Mouse (Mus musculus) stomach, postnatal 0 days (tissue): ENCODE results near the gene Nek9. TPM values are rescaled to one million over a fixed set of nuclear protein-coding genes. Genes with fewer than 3 reads are reported as not detected.

ENCODE experiments used
- ATAC-seq: fragments of 200-750 bp; cut with Nextera tagmentation; 2 replicates; pipeline ENCODE4 v1.8.0; 2017; ENCODE audit not compliant: low FRiP score, low TSS enrichment
- DNase-seq: peaks from one replicate; pipeline ENCODE4 v3.0.0-alpha.2; 2016; ENCODE audit warnings: low spot score
- H3K27ac ChIP-seq: fragments of 300-500 bp; sonication (generic); replicated peaks from 2 replicates; pipeline ENCODE4 v1.5.1; 2014; ENCODE audit warnings: mild to moderate bottlenecking, control low read depth
- H3K27me3 ChIP-seq: fragments of 300-500 bp; sonication (generic); 2 replicates; pipeline ENCODE4 v1.6.1; 2014; ENCODE audit warnings: low read length; ENCODE audit not compliant: control insufficient read depth, insufficient read depth
- H3K36me3 ChIP-seq: fragments of 300-500 bp; sonication (generic); 2 replicates; pipeline ENCODE4 v1.6.1; 2014; ENCODE audit warnings: low read length, mixed read lengths; ENCODE audit not compliant: control insufficient read depth, insufficient read depth
- H3K4me1 ChIP-seq: fragments of 300-500 bp; sonication (generic); replicated peaks from 2 replicates; pipeline ENCODE4 v1.6.1; 2014; ENCODE audit warnings: antibody characterized with exemption; ENCODE audit not compliant: control insufficient read depth, insufficient read depth
- H3K4me2 ChIP-seq: fragments of 300-500 bp; sonication (generic); replicated peaks from 2 replicates; pipeline ENCODE4 v1.6.1; 2014; ENCODE audit warnings: low read depth, mild to moderate bottlenecking, control low read depth, moderate library complexity
- H3K4me3 ChIP-seq: fragments of 300-500 bp; sonication (generic); 2 replicates; pipeline ENCODE4 v1.5.1; 2014; ENCODE audit warnings: low read depth, low read length, control low read depth
- H3K9ac ChIP-seq: fragments of 300-500 bp; sonication (generic); 2 replicates; pipeline ENCODE4 v1.6.1; 2014; ENCODE audit warnings: mild to moderate bottlenecking, low read length, control low read depth, mixed read lengths
- H3K9me3 ChIP-seq: fragments of 300-500 bp; sonication (generic); 2 replicates; pipeline ENCODE4 v1.6.1; 2016; ENCODE audit warnings: low read length; ENCODE audit not compliant: control insufficient read depth
- CTCF ChIP-seq: IDR thresholded peaks from 2 replicates; pipeline ENCODE4 v1.5.1; 2016; ENCODE audit warnings: antibody characterized with exemption, low read depth, mild to moderate bottlenecking, moderate library complexity
- EP300 ChIP-seq: optimal IDR thresholded peaks from 2 replicates; pipeline ENCODE3; 2016; ENCODE audit warnings: antibody characterized with exemption
- WGBS: fragments of 180-500 bp; shearing (Covaris S2); extraction: QIAGEN DNeasy Blood & Tissue Kit; methylation state at CpG from one replicate; pipeline ENCODE4 v1.1.7; 2014; 5-methylcytosine and 5-hydroxymethylcytosine counted together
- polyA plus RNA-seq: library from polyadenylated mRNA; unstranded; fragments of >200 nt; fragmentation: Nextera tagmentation; extraction: Ambion mirVana; gene quantifications from 2 replicates; pipeline ENCODE4 v1.2.1, GENCODE M21; 2015

Gene Nek9
- polyA plus RNA-seq, 1 experiment from 2014 or later = 7.2 TPM

GRCm38 (mm10) chr12:85330153-85330552 is 9.0 kb downstream of the Nek9 start:
- Histone ChIP-seq H3K9ac (no peak overlapping the region), H3K4me2 (no peak overlapping the region), H3K4me1 (no peaks in the 10 kb centered on the region), H3K36me3 (peaks cover 10% of the 10 kb centered on the region; the same call in 1 of the 2 replicates), H3K4me3 (no peak overlapping the region), H3K27ac (no peak overlapping the region), H3K9me3 (no peaks in the 10 kb centered on the region), H3K27me3 (no peaks in the 10 kb centered on the region)
- TF ChIP-seq CTCF (no peak), EP300 (no peak)
- ATAC-seq (peak; percentile 66), DNase-seq (no peak)
- 74% methylated on average over 7 of the region's 7 CpGs for WGBS

GRCm38 (mm10) chr12:85308651-85309050 is 30.5 kb downstream of the Nek9 start:
- Histone ChIP-seq H3K4me2 (no peak overlapping the region), H3K4me3 (no peak overlapping the region), H3K9me3 (no peaks in the 10 kb centered on the region), H3K9ac (no peak overlapping the region), H3K36me3 (peaks cover 36% of the 10 kb centered on the region), H3K27me3 (no peaks in the 10 kb centered on the region), H3K4me1 (no peaks in the 10 kb centered on the region), H3K27ac (no peak overlapping the region)
- DNase-seq (no peak), ATAC-seq (no peak)
- no peak for TF ChIP-seq EP300
- TF ChIP-seq CTCF = no peak
- 84% methylated on average over 3 of the region's 3 CpGs for WGBS

- Histone ChIP-seq H3K27ac (peak overlapping the region; percentile 63), H3K9me3 (no peaks in the 10 kb centered on the region), H3K4me2 (peak overlapping the region; percentile 39), H3K27me3 (no peaks in the 10 kb centered on the region), H3K36me3 (peaks cover 45% of the 10 kb centered on the region), H3K4me3 (peak overlapping the region; percentile 17; the same call in 1 of the 2 replicates), H3K9ac (no peak overlapping the region), H3K4me1 (no peaks in the 10 kb centered on the region)
- TF ChIP-seq CTCF (peak; percentile 100), EP300 (no peak)
- WGBS = 39% methylated on average over 16 of the region's 16 CpGs
- ATAC-seq = peak; percentile 72
- DNase-seq = peak; percentile 84
Measured at GRCm38 (mm10) chr12:85305247-85305892, 33.8 kb downstream of the Nek9 start.

GRCm38 (mm10) chr12:85304725-85305124 is 34.4 kb downstream of the Nek9 start:
- ATAC-seq (no peak), DNase-seq (no peak)
- Histone ChIP-seq H3K27me3 (no peaks in the 10 kb centered on the region), H3K4me1 (no peaks in the 10 kb centered on the region), H3K27ac (no peak overlapping the region), H3K4me2 (no peak overlapping the region), H3K9me3 (no peaks in the 10 kb centered on the region), H3K9ac (no peak overlapping the region), H3K36me3 (peaks cover 43% of the 10 kb centered on the region), H3K4me3 (no peak overlapping the region)
- TF ChIP-seq CTCF (0 out of 2 replicates have a peak, but pooled peaks have one; percentile 1), EP300 (no peak)
- WGBS = 59% methylated on average over 4 of the region's 4 CpGs

- WGBS = 46% methylated on average over 2 of the region's 2 CpGs
Measured at GRCm38 (mm10) chr12:85303256-85303655, 35.9 kb downstream of the Nek9 start.

GRCm38 (mm10) chr12:85298835-85299180 is 40.4 kb downstream of the Nek9 start:
- no peak for ATAC-seq
- WGBS = 69% methylated on average over 1 of the region's 1 CpGs
- Histone ChIP-seq H3K4me1 (0 out of 2 replicates have a peak, but pooled peaks cover 2% of the 10 kb centered on the region), H3K27me3 (no peaks in the 10 kb centered on the region), H3K4me3 (no peak overlapping the region), H3K9ac (no peak overlapping the region), H3K36me3 (peaks cover 19% of the 10 kb centered on the region), H3K4me2 (no peak overlapping the region), H3K27ac (0 out of 2 replicates have a peak overlapping the region, but pooled peaks have one; percentile 36), H3K9me3 (no peaks in the 10 kb centered on the region)
- no peak for DNase-seq
- TF ChIP-seq CTCF = no peak

More at GRCm38 (mm10) chr12:85303256-85303655, 35.9 kb downstream of the Nek9 start:
- H3K4me3 ChIP-seq = no peak overlapping the region
- peaks cover 32% of the 10 kb centered on the region for H3K36me3 ChIP-seq
- H3K4me1 ChIP-seq = no peaks in the 10 kb centered on the region
- DNase-seq (no peak), ATAC-seq (no peak)
- H3K27me3 ChIP-seq = no peaks in the 10 kb centered on the region
- H3K4me2 ChIP-seq = no peak overlapping the region
- H3K9ac ChIP-seq = no peak overlapping the region
- no peaks in the 10 kb centered on the region for H3K9me3 ChIP-seq
- TF ChIP-seq CTCF = no peak
- no peak overlapping the region for H3K27ac ChIP-seq
